Mouse (Mus musculus) thymus, adult 2 months (tissue): ENCODE measurements around the gene Snapc5. TPM values are rescaled to one million over a fixed set of nuclear protein-coding genes. Genes with fewer than 3 reads are reported as not detected.

Source experiments
- DNase-seq: peaks from one replicate; pipeline ENCODE4 v3.0.0; 2021
- H3K27ac ChIP-seq: fragments of 200-500 bp; 2 replicates; pipeline ENCODE4 v1.5.1; 2012; ENCODE audit warnings: low read length, control low read depth; ENCODE audit not compliant: control insufficient read depth, insufficient read depth
- H3K27me3 ChIP-seq: fragments of 200-500 bp; 2 replicates; pipeline ENCODE4 v1.6.1; 2012; ENCODE audit warnings: mild to moderate bottlenecking, low read length, moderate library complexity, mixed read lengths; ENCODE audit not compliant: control insufficient read depth, insufficient read depth
- H3K36me3 ChIP-seq: fragments of 200-500 bp; 2 replicates; pipeline ENCODE4 v1.6.1; 2012; ENCODE audit warnings: mild to moderate bottlenecking, low read length, moderate library complexity; ENCODE audit not compliant: control insufficient read depth, insufficient read depth
- H3K4me1 ChIP-seq: fragments of 200-500 bp; replicated peaks from 2 replicates; pipeline ENCODE4 v1.6.1; 2012; ENCODE audit warnings: low read length; ENCODE audit not compliant: control insufficient read depth, insufficient read depth
- H3K4me3 ChIP-seq: fragments of 200-500 bp; 2 replicates; pipeline ENCODE4 v1.5.1; 2012; ENCODE audit warnings: mild to moderate bottlenecking, low read length, control low read depth, moderate library complexity; ENCODE audit not compliant: control insufficient read depth, insufficient read depth
- CTCF ChIP-seq: fragments of 200-500 bp; IDR thresholded peaks from 2 replicates; pipeline ENCODE4 v1.5.1; 2012; ENCODE audit warnings: mild to moderate bottlenecking, control low read depth, low read length, moderate library complexity, borderline replicate concordance; ENCODE audit not compliant: control insufficient read depth, poor library complexity, insufficient read depth; ENCODE audit errors: extremely low read depth
- POLR2A ChIP-seq: fragments of 200-500 bp; IDR thresholded peaks from 2 replicates; pipeline ENCODE4 v1.6.1; 2012; ENCODE audit warnings: mild to moderate bottlenecking, low read length, control low read depth, moderate library complexity; ENCODE audit not compliant: control insufficient read depth, poor library complexity, insufficient read depth; ENCODE audit errors: extremely low read depth
- WGBS: fragments of 180-500 bp; shearing (Covaris S2); methylation state at CpG from one replicate; pipeline ENCODE4 v1.1.7; 2018; 5-methylcytosine and 5-hydroxymethylcytosine counted together
- polyA plus RNA-seq: library from polyadenylated mRNA; depleted of rRNA; stranded (reverse); fragments of >200 nt; gene quantifications from 2 replicates; pipeline ENCODE4 v1.2.3, GENCODE M21; 2012

The Snapc5 gene
- polyA plus RNA-seq, 1 experiment, result 9.6 TPM

- no peak for DNase-seq
- H3K27ac ChIP-seq, result no peak overlapping the region
- no peak overlapping the region for H3K4me3 ChIP-seq
- H3K36me3 ChIP-seq, result no peaks in the 10 kb centered on the region
- TF ChIP-seq CTCF, result no peak
- no peak for TF ChIP-seq POLR2A
- no peaks in the 10 kb centered on the region for H3K27me3 ChIP-seq
- no peaks in the 10 kb centered on the region for H3K4me1 ChIP-seq
Measured at GRCm38 (mm10) chr9:64217887-64218286, 38.8 kb downstream of the Snapc5 start.

- Histone ChIP-seq H3K4me3 (no peak overlapping the region), H3K36me3 (no peaks in the 10 kb centered on the region), H3K27me3 (no peaks in the 10 kb centered on the region), H3K4me1 (no peaks in the 10 kb centered on the region), H3K27ac (no peak overlapping the region)
- 92% methylated on average over 1 of the region's 1 CpGs for WGBS
- no peak for TF ChIP-seq CTCF
- TF ChIP-seq POLR2A, result no peak
- no peak for DNase-seq
Measured at GRCm38 (mm10) chr9:64219305-64219704, 40.2 kb downstream of the Snapc5 start.

GRCm38 (mm10) chr9:64219772-64220420 lies 40.8 kb downstream of the Snapc5 start:
- Histone ChIP-seq H3K4me3 (no peak overlapping the region), H3K27ac (no peak overlapping the region), H3K36me3 (no peaks in the 10 kb centered on the region), H3K27me3 (no peaks in the 10 kb centered on the region), H3K4me1 (no peaks in the 10 kb centered on the region)
- TF ChIP-seq POLR2A (no peak), CTCF (no peak)
- WGBS, result 98% methylated on average over 10 of the region's 10 CpGs
- DNase-seq, result no peak

- no peaks in the 10 kb centered on the region for H3K36me3 ChIP-seq
- no peaks in the 10 kb centered on the region for H3K27me3 ChIP-seq
- H3K4me1 ChIP-seq, result no peaks in the 10 kb centered on the region
- 100% methylated on average over 1 of the region's 1 CpGs for WGBS
- H3K4me3 ChIP-seq, result no peak overlapping the region
- no peak overlapping the region for H3K27ac ChIP-seq
- no peak for DNase-seq
- no peak for TF ChIP-seq POLR2A
- no peak for TF ChIP-seq CTCF
Measured at GRCm38 (mm10) chr9:64220603-64221002, 41.5 kb downstream of the Snapc5 start.

GRCm38 (mm10) chr9:64221480-64221879 lies 42.4 kb downstream of the Snapc5 start:
- WGBS, result 77% methylated on average over 4 of the region's 4 CpGs
- no peak for TF ChIP-seq POLR2A
- no peak for TF ChIP-seq CTCF
- no peak overlapping the region for H3K4me3 ChIP-seq
- no peaks in the 10 kb centered on the region for H3K4me1 ChIP-seq
- DNase-seq, result no peak
- H3K27ac ChIP-seq, result no peak overlapping the region
- no peaks in the 10 kb centered on the region for H3K27me3 ChIP-seq
- no peaks in the 10 kb centered on the region for H3K36me3 ChIP-seq

GRCm38 (mm10) chr9:64222098-64222497 lies 43.0 kb downstream of the Snapc5 start:
- Histone ChIP-seq H3K36me3 (no peaks in the 10 kb centered on the region), H3K4me3 (no peak overlapping the region), H3K4me1 (no peaks in the 10 kb centered on the region), H3K27me3 (no peaks in the 10 kb centered on the region), H3K27ac (no peak overlapping the region)
- TF ChIP-seq CTCF, result no peak
- no peak for TF ChIP-seq POLR2A
- no peak for DNase-seq
- WGBS, result 68% methylated on average over 2 of the region's 2 CpGs

- TF ChIP-seq POLR2A (no peak), CTCF (no peak)
- H3K27me3 ChIP-seq, result no peaks in the 10 kb centered on the region
- no peak for DNase-seq
- H3K4me1 ChIP-seq, result peaks cover 6% of the 10 kb centered on the region
- H3K36me3 ChIP-seq, result no peaks in the 10 kb centered on the region
- no peak overlapping the region for H3K4me3 ChIP-seq
- H3K27ac ChIP-seq, result no peak overlapping the region
Measured at GRCm38 (mm10) chr9:64225805-64226204, 46.7 kb downstream of the Snapc5 start.
